Mouse (Mus musculus) CD4-positive helper T cell, adult 2 months (primary cell): ENCODE results near the gene Armt1.
A peak's percentile ranks its signal among the peaks of the same experiment; 100 is the strongest.
"Not testable (repeated sequence)": the region's sequence is repeated elsewhere in the genome, so short reads cannot be mapped to it uniquely, and the experiment has no call there.

ENCODE experiments used
- DNase-seq: peaks from one replicate; pipeline ENCODE4 v3.0.0-alpha.2; 2012; ENCODE audit warnings: low read depth, missing footprints, low spot score

Armt1 gene

DNA sequence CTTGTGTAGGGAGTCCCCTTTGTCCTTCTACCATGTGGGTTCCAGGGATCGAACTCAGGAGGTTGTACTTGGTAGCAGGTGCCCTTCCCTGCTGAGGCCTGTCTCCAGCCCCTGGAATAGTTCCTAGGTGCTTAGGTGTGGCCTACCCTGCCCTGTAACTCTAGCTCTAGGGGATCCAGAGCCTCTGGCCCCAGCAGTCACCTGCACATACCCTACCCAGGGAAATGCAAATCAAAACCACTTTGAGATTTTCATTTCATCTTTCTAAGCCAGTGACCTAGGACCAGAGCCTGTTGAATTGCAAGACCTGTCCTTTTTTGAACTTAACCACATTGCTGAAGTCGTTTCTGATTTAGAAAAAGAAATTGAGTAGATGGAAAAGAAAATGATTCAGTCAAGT is 1.6 kb downstream of the Armt1 start:
- not testable (repeated sequence) for DNase-seq

DNA sequence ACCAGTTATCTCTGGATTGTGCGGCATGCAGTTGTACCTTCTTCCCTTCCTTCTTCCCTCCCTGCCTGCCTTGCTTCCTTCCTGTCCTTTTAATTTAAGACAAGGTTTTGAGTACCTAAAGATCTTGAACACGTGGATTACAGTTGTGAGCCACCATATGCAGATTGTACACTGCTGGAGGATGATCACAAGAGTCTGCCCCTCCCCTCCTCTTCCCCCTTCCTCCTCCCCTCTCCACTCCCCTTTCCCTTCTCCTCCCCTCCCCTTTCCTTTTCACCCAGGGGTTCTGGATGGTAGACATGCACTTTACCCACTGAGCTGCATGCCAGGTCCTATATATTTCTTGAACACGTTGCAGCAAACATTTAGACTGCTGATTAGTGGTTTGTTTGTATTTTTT is 3.1 kb downstream of the Armt1 start:
- no peak for DNase-seq

DNA sequence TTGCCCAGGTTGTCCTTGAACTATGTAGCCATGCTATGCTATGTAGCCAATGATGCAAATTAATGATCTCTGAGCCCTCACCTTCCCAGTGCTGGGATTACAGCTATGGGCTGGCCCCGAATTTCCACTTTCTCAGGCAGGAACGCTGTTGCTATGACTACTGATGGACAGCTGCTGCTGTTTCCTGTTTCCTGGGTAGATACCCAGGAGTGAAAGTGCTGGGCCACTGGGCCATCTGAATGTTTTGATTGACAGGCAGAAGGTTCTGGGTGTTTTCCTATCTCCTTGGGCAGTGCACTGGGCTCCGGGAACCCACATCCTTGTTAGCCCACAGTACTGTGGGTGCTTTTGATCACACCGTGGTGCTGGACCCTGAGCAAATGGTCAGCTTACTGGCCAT is 24.1 kb downstream of the Armt1 start:
- DNase-seq, result no peak

DNA sequence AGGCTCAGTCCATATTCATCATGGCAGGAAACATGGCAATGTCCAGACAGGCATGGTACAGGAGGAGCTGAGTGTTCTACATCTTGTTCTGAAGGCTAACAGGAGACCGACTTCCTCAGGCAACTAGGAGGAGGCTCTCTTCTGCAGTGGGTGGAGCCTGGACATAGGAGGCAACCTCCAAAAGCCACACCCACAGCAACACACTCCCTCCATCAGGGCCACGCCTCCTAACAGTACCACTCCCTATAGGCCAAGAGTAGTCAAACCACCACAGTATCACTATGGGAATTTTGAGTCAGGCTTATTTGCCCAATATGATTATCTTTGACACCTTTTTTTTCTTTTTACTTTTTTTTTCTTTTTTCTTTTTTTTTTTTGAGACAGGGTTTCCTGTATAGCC is 27.9 kb downstream of the Armt1 start:
- peak; percentile 12 for DNase-seq

DNA sequence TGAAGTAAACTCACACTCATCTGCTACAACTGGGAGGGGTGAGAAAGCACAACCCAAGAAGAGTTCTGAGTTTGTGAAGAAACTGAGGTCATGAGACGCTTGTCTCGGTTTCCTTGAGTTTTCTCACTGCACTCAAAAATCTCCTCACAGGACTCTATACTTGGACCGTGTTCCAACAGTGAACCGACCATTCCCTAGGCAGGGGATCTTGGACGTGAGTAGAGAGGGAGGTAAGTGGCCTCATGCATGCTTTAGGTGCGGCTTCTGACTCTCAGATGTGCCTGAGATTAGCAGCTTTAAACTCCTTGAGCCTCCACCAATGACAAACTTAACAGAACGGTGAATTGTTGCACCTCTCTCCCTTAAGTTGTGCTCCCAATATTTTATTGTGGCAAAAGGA is 33.5 kb downstream of the Armt1 start:
- no peak for DNase-seq

DNA sequence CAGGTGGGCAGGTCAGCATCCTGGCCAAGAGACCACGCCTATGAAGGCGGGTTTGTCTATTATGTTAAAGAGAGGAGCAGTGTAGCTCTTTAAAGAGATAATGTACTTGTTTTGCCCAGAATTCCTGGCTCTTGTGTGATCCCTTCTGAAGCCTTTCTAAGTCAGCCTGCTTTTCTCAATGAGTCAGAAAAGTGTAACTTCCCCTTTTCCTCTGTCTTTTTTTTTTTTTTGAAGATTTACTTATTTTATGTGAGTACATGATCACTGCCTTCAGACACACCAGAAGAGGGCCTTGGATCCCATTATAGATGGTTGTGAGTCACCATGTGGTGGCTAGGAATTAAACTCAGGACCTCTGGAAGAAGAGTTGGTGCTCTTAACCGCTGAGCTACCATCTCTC is 37.1 kb downstream of the Armt1 start:
- DNase-seq, result no peak

DNA sequence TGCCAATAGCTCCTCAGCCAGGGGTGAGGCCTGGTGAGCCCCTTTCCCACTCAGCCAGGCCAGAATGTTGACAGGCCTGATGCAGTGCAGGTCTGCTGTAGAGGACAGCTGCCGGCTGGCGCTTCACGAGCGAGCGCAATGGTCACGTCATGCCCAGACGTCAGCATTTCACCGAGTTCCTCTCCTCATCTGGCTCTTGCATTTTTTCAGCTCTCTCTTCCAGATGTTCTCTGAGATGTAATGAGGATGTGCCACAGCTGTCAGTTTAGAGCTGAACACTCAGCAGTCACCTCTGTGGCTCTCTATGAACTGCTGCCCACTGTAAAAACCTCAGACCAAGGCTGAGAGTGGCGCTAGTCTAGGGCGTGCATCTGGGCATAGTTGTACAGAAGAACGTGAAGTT is 41.3 kb downstream of the Armt1 start:
- DNase-seq, result no peak

DNA sequence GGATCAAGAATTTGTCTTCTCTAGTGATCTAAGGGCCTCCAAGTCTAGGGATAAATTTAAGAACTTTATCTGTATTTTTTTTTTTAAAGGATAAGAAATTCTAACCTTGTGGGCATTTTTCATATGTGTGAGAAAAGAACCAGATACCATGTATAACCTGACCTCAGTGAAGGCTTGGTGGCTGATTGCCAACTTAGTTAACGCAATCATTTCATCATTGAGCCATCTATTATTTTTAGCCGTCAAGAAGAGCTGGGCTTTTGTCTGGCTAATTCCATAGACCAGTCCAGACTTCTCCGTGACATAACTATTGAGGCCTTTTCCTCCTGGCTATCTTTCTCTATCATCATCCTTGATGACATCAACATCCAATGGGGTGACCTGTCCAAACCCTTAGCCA is 43.2 kb downstream of the Armt1 start:
- DNase-seq, result no peak

DNA sequence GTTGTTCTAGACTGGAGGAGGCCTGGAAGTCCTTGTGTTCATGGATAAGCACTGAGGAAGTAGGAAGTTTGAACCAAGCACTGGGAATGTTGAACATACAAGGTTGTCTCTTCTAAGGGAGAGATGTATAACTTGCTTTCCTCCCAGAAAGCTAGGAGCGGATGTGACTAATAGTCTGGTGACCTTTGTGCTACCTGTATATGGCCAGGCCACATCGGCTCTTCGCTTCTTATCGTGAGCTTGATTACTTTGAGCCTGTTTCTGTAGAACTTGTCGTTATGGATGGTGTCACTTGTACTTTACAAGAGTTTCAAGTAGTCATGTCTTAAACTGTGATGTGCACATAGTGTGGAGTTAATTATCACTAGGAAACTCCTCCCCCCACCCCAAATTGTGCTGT is 44.3 kb downstream of the Armt1 start:
- DNase-seq, result no peak

DNA sequence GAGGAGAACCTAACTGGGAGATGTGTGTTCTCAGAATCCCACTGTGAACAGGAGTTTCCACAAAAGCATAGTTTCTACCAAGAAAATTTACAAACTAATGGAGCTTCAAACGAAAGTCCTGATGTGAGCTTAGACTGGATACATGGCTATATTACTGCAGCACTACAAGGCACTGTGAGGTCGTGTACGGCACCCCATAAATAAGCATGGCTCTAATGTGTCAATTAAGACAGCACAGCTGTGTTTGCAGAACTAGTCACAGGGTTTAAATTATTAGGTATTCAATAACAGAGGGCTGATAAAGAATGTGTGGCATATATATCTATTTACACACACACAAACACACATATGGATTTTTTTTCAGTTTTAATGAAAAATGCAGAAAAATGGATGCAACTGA is 48.7 kb downstream of the Armt1 start:
- DNase-seq, result no peak

DNA sequence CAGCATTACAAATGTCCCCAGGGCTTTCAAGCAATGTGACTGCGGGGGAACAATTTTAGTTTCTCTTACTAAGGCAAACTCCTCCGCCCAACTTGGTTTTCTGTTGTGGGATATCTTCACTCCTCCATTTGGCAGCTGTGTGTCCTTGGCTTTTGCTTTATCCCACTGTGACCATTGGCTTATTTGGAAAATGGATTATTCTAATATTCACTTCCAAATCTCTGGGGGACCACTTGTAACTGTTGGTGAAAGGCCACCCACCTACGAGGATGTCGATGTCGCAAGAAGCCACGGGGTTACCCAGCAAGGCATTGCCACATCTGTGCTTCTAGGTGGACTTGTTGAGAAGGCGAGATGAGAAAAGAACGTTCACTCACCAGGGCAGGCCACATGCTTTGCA is 49.4 kb downstream of the Armt1 start:
- DNase-seq, result no peak

DNA sequence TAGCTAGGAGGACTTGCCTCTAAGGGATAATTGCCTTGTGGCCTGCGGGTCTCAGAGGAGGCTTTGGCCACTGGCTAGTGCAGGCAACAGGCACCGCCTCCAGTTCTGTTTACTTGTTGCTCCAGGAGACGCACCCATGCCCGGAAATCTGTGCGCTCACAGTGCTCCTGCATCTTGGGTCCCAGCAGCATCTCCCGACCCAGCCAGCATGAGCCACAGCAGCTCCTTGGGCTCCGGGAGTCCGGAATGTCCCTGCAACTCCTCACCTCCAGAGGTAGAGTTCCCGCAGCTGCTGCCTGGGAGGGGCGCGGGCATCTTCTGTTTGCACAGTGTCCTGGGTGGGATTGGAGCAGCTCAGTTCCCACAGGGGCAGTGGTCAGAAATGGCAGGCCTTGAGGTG is 50.1 kb downstream of the Armt1 start, which contains the start of gene Ccdc170:
Ccdc170 (plus strand) TSS at position 148 of the 400 bp plus-strand sequence.
- no peak for DNase-seq

DNA sequence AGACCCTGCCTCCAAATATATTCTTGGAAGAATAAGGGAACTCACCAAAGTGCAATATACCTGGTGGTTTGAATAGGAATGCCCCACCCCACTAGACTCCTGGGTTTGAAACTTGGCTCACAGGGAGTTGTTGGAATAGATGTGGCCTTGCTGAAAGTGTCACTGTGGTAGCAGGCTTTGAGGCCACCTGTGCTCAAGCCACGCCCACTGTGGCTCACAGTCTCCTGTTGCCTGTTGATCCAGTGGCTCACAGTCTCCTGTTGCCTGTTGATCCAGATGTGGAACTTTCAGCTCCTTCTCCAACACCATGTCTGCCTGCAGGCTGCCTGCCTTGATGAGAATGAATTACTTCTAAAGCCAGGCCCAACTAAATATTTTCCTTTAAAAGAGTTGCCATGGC is 51.6 kb downstream of the Armt1 start:
- no peak for DNase-seq

DNA sequence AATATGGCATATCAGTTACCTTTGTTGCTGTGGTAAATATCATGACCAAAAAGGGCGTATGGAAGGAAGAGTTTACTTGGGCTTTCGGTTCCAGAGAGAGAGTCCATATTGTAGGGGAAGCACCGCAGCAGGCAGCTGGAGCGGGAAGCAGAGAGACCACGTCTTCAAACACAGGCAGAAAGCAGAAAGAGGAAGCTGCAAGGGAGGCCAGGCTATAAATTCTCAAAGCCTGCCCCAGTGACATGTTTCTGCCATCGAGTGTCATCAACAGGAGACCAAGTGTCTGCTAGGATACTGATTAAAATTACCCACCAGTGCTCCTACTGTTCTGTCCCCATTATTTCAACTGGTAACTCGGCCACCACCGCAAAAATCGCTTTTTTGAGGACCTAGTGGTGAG is 52.7 kb downstream of the Armt1 start:
- no peak for DNase-seq

DNA sequence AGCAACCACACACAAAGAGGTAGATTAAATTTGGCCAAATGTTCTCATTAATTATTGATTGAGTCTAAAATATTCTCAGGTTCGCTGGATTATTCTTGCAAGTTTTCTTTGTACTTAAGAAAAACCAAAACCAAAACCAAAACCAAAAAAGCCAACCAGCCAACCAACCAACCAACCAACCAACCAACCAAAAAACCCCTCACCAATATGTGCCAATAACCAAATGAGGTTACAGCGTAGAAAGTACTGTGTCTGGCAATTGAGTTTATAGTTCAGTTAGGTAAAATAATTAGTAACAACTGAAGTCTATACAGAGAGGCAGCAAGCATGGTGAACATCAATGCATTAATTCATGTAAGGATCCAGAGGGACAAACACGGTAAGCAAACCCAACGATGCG is 57.6 kb downstream of the Armt1 start:
- no peak for DNase-seq

DNA sequence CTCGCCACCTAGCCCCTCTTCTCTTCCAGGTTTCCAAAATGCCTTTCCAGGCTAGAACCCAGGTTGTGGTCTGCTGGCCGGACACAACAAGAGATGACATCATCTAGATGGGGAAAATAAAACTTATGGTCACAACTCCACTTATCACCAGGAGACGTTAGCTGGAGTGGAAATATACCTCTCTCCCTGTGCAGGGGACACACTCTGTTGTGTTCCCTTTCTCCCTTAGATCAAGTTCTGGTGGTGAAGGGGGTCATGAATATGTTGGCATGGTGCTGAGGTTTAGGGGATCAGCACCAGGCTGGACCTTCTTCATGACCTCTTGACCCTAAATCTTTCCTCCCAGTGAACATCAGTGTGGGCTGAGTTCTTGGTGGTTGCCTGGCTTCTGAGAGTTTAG is 59.0 kb downstream of the Armt1 start:
- DNase-seq, result no peak

DNA sequence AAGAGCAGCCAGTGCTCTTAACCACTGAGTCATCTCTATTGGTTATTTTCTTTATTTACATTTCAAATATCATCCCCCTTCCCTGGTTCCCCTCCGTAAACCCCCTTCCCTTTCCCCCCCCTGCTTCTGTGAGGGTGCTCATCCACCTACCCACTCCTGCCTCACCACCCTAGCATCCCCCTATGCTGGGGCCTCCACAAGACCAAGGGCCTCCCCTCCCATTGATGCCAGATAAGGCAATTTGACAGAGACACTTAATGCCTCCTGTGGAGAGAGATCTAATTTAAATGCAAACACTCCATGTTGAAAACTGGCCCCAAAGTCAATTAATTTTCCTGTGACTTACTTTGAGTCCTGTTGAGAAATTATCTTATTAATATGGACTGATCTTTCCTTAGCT is 59.8 kb downstream of the Armt1 start:
- DNase-seq, result no peak

DNA sequence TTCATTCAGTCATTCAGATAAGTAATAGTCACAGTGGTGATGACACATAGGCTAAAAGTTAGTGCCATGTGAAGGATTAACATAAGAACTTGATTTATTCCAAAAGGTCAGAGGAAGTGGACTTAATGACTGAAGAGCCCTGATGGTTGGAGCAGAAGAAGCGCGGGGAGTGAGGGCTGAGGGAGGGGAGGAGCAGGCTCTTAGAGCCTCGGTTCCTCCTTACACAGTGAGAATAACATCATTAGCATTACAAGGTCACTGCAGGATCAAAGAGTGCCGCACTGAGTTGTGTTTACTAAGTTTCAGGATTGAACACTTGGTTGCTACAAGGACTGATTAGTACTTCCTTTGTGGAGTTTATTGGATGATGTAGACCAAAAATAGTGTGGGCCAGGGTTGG is 60.6 kb downstream of the Armt1 start:
- DNase-seq, result no peak

DNA sequence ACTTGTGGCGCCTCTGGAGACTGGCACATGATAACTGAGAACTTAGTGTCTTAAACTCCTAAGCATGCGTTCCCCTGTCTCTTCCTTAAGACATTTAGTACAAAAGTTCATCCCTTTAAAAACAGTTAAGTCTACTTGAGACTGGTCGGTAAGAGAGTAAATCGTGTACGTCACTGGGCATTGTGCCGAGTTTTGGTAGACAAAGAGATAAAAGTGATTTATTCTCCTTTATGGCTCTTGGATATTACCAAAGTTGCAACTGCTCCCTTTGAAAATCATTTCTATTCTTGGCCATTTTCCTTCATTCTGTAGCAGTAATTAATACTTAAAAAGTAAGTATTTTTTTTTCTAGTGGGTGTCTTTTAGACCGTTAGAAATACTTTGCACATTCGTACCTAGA is 71.0 kb downstream of the Armt1 start:
- DNase-seq, result no peak
